Mouse (Mus musculus) megakaryocyte-erythroid progenitor cell, adult 5-6 weeks (primary cell): ENCODE data around the gene Cygb. TPM values are rescaled to one million over a fixed set of nuclear protein-coding genes. Genes with fewer than 3 reads are reported as not detected.
A peak's percentile ranks its signal among the peaks of the same experiment; 100 is the strongest.
"Not testable (repeated sequence)": the region's sequence is repeated elsewhere in the genome, so short reads cannot be mapped to it uniquely, and the experiment has no call there.

ENCODE experiments used
- ATAC-seq: replicated peaks from 2 replicates; pipeline ENCODE4 v1.8.0; 2016; ENCODE audit warnings: mild to moderate bottlenecking, inconsistent platforms; ENCODE audit not compliant: severe bottlenecking, poor library complexity, low FRiP score, low TSS enrichment
- total RNA-seq, 2 experiments: library from RNA; stranded (forward) in 1 of 2; stranded (reverse) in 1 of 2; fragments of 200-1000, 215-1000 nt in 1 of 2; fragments of >200 nt in 1 of 2; fragmentation: Nextera tagmentation in 1 of 2; gene quantifications; 2 replicates each; pipeline ENCODE4 v1.2.3; 2014 to 2017

The Cygb gene
- total RNA-seq, 2 experiments from 2014 or later, result not detected

GRCm38 (mm10) chr11:116621258-116621704 lies 32.8 kb downstream of the Cygb start:
- no peak for ATAC-seq

DNA sequence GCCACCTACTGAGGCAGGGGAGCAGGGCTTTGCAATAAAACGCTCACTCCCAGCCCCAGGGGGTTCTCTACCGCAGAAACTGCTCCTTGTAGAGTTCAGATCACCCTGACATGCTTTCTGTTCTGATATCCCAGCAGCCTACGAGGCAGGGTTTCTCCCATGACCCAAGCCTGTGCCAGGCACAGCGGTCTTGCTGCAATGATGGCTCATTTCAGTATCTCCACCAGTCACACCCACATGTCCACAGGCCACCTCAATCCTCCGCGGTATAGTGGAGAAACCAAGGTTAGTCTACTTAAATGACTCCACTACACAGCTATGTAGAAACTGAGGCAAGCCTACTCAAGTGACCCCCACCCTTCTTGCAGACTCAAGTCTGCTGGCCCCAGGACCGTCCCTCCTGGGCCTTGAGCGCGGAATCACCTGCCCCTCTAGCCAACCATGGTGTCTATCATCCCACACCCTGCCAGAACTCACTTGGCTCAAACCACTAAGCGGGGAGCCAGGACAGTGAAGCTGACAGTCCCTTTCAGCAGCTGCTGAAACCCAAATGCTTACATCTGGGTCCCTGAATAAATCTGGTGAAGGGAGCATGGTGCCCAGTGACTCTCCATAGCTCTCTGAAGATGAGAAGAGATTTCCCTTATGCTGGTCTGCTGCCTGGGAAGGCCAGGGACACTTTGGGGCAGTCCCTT lies 33.4 kb downstream of the Cygb start:
- 0 out of 2 replicates have a peak, but pooled peaks have one; percentile 5 for ATAC-seq

- peak; percentile 56 for ATAC-seq
These were observed 34.0 kb downstream of the Cygb start for GRCm38 (mm10) chr11:116620073-116620472.

- ATAC-seq, result no peak
These were observed 34.6 kb downstream of the Cygb start for GRCm38 (mm10) chr11:116619561-116619960.

DNA sequence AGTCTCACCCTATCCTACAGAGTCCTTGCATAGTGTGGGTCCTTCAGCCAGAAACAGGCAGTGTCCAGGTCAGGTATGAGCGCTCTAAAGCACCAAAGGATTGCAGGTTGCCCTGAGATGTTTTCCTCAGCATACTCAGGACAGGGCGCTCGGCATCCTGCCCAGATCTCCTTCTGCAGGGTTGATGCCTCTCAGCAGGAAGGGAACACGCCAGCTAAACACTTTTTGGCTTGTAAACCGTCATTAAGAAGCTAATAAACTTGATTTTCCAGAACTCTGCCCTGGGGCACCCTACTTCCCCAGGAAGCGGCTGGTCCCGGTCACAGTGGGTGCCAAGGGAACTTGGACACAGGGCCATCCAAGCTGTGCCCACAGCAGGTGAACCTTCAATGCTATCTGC lies 35.0 kb downstream of the Cygb start:
- no peak for ATAC-seq

DNA sequence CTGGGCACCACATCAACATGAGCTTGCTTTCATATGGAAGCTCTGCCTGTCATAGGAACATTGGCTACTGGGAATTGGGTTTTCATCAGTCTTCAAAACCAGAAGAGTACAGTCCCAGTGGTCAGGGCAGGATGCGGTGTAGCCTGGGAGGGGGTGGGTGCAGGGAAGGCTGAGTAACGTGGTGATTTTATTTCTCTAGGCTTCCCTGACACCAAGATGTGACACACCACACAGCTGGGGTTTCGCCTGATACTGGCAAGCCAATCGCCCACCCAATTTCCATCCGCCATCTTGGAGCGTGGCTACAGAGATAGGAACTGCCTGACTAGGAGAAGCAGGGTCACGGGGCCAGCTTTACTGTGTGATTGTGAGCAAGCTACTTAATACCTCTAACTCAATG lies 35.4 kb downstream of the Cygb start:
- ATAC-seq, result no peak

- ATAC-seq, result no peak
These were observed 36.5 kb downstream of the Cygb start for GRCm38 (mm10) chr11:116617641-116618040.

GRCm38 (mm10) chr11:116616438-116617118 lies 37.5 kb downstream of the Cygb start:
- no peak for ATAC-seq

DNA sequence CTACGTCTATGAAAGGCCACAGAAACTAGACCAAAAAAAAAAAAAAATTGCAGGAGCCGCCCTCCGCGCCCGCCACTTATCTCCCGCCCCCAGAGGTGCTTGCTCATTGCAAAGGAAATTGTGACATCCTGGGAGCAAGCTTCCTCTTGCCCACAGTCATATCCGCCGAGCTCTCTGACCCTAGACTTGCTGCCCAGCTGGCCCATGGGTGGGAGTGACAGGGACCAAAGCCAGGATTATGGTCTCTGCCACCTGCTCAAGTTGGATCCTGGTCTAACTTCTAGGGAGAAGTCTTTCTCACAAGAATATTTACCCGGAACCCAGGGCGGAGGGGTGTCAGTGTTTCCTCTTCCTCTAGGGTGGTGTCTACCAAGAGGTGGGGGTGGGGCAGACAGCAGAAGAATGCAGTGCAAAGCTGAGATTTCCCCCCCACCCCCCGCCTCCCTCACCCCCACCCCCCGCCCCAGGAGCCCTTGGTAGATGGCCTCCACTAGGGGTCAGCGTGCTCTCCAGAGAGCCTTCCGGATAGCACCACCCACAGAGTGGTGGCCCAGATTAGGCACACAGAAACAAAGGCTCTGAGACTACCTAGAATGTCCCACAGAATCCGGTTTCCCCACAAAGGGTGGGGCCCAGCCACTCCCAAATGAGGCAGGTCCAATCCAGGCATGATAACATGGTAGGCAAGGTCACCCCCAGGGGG lies 38.2 kb downstream of the Cygb start:
- ATAC-seq, result peak; percentile 56

DNA sequence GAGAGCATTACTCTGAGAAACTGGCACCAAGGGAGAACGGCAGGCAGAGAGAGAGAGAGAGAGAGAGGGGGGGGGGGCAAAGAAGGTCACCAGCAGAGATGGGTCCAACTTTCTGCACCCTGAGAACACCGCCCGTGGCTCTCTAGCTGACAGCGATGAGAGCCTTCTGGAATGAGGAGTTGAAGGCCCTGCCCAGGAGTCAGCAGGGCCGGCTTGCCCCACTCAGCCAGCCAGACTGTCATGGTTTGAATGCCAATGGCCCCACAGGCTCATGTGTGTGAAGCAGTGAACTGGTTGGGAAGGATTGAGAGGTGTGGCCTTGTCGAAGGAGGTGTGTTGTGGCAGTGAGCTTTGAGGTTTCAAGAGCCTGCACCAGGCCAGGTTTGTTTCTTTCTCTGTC lies 40.9 kb downstream of the Cygb start:
- no peak for ATAC-seq

DNA sequence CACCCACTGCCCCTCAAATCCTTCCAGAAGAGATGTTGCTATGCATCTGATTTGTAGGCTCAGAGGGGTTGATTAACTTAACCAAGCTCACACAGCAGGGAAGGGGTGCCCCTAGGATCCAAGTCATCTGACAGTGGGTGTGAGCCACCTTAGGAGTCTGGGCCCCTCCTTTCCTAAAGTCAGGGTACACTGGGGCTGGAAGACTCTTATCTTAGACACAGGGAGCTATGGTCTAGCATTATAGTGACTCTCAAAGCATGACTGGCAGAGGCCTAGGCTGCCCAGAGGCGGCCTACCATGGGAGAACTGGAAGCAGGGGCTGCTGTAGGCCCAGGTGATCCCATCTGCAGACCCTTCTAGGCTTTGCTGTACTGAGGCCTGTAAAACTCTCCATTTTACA lies 41.6 kb downstream of the Cygb start:
- ATAC-seq, result no peak

- no peak for ATAC-seq
These were observed 42.2 kb downstream of the Cygb start for GRCm38 (mm10) chr11:116611883-116612282.

DNA sequence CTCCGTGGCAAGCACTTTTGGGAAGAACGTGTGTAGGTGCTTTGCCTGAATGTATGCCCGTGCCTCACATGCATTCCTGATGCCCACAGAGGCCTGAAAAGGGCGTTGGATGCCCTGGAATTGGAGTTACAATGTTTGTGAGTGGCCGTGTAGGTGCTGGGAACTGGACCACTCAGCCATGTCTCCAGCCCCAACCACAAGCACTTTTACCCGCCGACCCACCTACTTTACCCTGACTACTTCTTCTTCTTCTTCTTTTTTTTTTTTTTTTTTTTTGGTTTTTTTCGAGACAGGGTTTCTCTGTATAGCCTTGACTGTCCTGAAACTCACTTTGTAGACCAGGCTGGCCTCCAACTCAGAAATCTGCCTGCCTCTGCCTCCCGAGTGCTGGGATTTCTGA lies 42.9 kb downstream of the Cygb start:
- ATAC-seq, result not testable (repeated sequence)

DNA sequence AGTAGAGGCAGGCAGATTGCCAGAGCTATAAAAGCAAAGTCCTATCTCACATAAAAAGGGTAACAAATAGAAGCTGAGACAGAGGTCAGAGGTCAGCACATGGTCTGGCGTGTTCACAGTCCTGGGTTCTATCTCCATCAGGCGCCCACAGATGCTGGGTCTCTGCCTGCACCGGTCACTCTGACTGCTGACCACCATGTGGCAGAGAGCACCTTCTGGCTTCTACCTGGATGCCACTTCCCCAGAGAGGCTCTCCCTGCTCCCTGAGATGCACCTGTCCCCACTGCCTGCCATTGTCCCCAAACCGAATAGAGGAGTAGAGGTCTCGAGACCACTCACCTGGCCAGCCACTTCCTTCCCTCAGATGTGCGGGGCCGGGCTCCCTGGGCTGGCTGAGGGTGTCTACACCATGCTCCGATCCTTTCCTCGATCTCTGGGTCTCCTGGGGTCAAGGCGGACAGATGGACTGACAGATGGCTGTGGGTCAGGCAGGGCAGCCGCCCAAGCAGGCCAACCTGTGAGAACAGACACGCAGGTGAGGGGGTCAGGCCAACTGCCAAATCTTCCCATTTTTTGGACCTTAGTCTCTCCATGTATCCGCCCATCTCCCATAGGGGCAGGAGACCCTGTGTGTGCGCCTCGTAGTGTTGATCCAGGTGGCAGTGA lies 44.0 kb downstream of the Cygb start:
- no peak for ATAC-seq

GRCm38 (mm10) chr11:116607717-116608116 lies 46.4 kb downstream of the Cygb start:
- no peak for ATAC-seq

- no peak for ATAC-seq
These were observed 50.0 kb downstream of the Cygb start for GRCm38 (mm10) chr11:116604097-116604496.

DNA sequence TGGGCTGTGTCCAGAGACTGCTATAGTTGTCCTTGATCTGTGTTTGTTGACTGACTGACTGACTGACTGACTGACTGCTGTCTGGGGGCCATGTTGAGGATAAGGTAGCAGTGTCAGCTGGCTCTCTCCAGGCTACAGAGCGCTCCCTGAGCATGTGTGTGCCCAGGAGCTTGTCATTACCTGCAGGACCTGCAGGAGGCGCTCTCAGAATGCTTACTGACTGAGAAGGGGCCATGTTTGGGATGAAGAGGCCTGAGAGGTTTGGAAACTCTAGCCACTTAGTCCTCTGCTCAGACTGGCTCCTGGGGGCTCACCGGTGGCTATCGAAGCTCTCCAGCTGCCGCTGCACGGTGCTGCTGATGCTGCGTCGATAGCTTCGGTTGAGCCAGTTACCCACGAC lies 50.8 kb downstream of the Cygb start:
- peak; percentile 51; the same call in 1 of the 2 replicates for ATAC-seq

DNA sequence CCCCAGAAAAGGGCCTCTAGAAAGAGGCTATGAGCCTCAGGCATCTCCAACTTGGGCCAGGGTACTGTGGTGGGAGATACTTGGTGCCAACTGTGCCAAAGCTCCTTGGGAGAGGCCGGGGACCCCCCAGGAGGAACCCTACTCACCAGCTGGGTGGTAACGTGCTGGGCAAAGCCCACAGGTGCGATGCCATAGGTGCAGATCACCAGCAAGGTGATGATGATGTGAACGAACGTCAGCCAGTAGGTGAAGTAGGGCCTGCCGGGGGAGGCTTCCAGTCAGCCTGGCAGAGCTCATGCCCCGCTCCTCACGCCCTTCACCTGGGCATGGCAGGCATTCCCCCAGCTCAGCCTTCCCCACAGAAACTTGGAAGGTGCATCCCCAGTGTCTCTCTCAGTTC lies 52.1 kb downstream of the Cygb start:
- no peak for ATAC-seq

- ATAC-seq, result no peak
These were observed 52.9 kb downstream of the Cygb start for GRCm38 (mm10) chr11:116601166-116601565.

- ATAC-seq, result no peak
These were observed 54.9 kb downstream of the Cygb start for GRCm38 (mm10) chr11:116599230-116599629.
